Mouse (Mus musculus) stomach, postnatal 0 days (tissue): ENCODE measurements at regions not wholly inside any gene's neighbourhood (a gene's known extent, or its start where the extent isn't known, plus 50 kb on each side); places are given as distances from the start of the nearest gene placed in this dataset.

ENCODE experiments used
- CTCF ChIP-seq: IDR thresholded peaks from 2 replicates; pipeline ENCODE4 v1.5.1; 2016; ENCODE audit warnings: antibody characterized with exemption, low read depth, mild to moderate bottlenecking, moderate library complexity
- EP300 ChIP-seq: optimal IDR thresholded peaks from 2 replicates; pipeline ENCODE3; 2016; ENCODE audit warnings: antibody characterized with exemption

GRCm38 (mm10) chr2:95487580-95488135 is 830.3 kb upstream of the Lrrc4c start:
- TF ChIP-seq EP300 (no peak), CTCF (no peak)
